In genomic region chr4:21690221-21690620, GRCm38 (mm10) we compare ENCODE assay signal across 23 mouse cellular contexts. TPM values are rescaled to one million over a fixed set of nuclear protein-coding genes. Genes with fewer than 3 reads are reported as not detected.
A peak's percentile ranks its signal among the peaks of the same experiment; 100 is the strongest.
DNase-seq lines count a peak whose midpoint lies in the region; ATAC-seq lines count a peak whose summit lies in the region.
"Had no signal": no experiment of that assay in that cellular context is flagged by ENCODE, and none has a peak within 500 bp of the region (broad histone marks: within the 10 kb centered on the region; RNA-seq: fewer than 3 reads in every experiment).

No protein-coding gene starts in this region.

- 8% methylated on average over 7 of the region's 7 CpGs for WGBS in hindbrain, embryonic 13.5 days
- 12% methylated on average over 7 of the region's 7 CpGs for WGBS in hindbrain, embryonic 16.5 days
- 10% methylated on average over 7 of the region's 7 CpGs for WGBS in embryonic facial prominence, embryonic 10.5 days
- WGBS in midbrain, embryonic 13.5 days = 11% methylated on average over 7 of the region's 7 CpGs

- peak overlapping the region; percentile 51; the same call in 1 of the 2 replicates for H3K4me3 ChIP-seq in hindbrain, embryonic 13.5 days
- H3K4me3 ChIP-seq in hindbrain, embryonic 16.5 days (ENCODE audit: low read length) = no peak overlapping the region
- H3K4me3 ChIP-seq in embryonic facial prominence, embryonic 10.5 days = no peak overlapping the region
- H3K4me3 ChIP-seq in midbrain, embryonic 13.5 days (replicated peaks) = no peak overlapping the region
- H3K4me3 ChIP-seq: heart, embryonic 12.5 days; layer of hippocampus, adult 2 months had no signal

- no peak overlapping the region for H3K4me2 ChIP-seq in hindbrain, embryonic 13.5 days
- H3K4me2 ChIP-seq in hindbrain, embryonic 16.5 days (ENCODE audit: low read length) = no peak overlapping the region
- H3K4me2 ChIP-seq in midbrain, embryonic 13.5 days (replicated peaks) = 0 out of 2 replicates have a peak overlapping the region, but pooled peaks have one; percentile 79

- intact Hi-C loops in heart, postnatal 10 days (cut with DNase I) = no loop called here

- peaks cover 93% of the 10 kb centered on the region for H3K27me3 ChIP-seq in hindbrain, embryonic 13.5 days
- H3K27me3 ChIP-seq in hindbrain, embryonic 16.5 days (replicated peaks; ENCODE audit: control insufficient read depth, insufficient read depth, low read length) = peaks cover 37% of the 10 kb centered on the region
- H3K27me3 ChIP-seq in embryonic facial prominence, embryonic 10.5 days (replicated peaks; ENCODE audit: low read depth, poor library complexity, severe bottlenecking) = peaks cover 95% of the 10 kb centered on the region
- H3K27me3 ChIP-seq in midbrain, embryonic 13.5 days = peaks cover 91% of the 10 kb centered on the region

- no peaks in the 10 kb centered on the region for H3K9me3 ChIP-seq in hindbrain, embryonic 13.5 days
- no peaks in the 10 kb centered on the region for H3K9me3 ChIP-seq in hindbrain, embryonic 16.5 days (ENCODE audit: control insufficient read depth, low read length)
- no peaks in the 10 kb centered on the region for H3K9me3 ChIP-seq in embryonic facial prominence, embryonic 10.5 days
- H3K9me3 ChIP-seq in midbrain, embryonic 13.5 days = no peaks in the 10 kb centered on the region
- H3K9me3 ChIP-seq: heart, embryonic 12.5 days had no signal

- H3K4me1 ChIP-seq in hindbrain, embryonic 13.5 days (replicated peaks) = peaks cover 24% of the 10 kb centered on the region
- H3K4me1 ChIP-seq in hindbrain, embryonic 16.5 days (ENCODE audit: control insufficient read depth, insufficient read depth, low read depth, low read length) = peaks cover 11% of the 10 kb centered on the region
- H3K4me1 ChIP-seq in embryonic facial prominence, embryonic 10.5 days = peaks cover 13% of the 10 kb centered on the region
- peaks cover 30% of the 10 kb centered on the region for H3K4me1 ChIP-seq in midbrain, embryonic 13.5 days (replicated peaks)

- H3K36me3 ChIP-seq in hindbrain, embryonic 13.5 days = no peaks in the 10 kb centered on the region
- H3K36me3 ChIP-seq in hindbrain, embryonic 16.5 days (ENCODE audit: control insufficient read depth, insufficient read depth, low read length) = no peaks in the 10 kb centered on the region
- no peaks in the 10 kb centered on the region for H3K36me3 ChIP-seq in embryonic facial prominence, embryonic 10.5 days (replicated peaks)
- H3K36me3 ChIP-seq in midbrain, embryonic 13.5 days = no peaks in the 10 kb centered on the region
- H3K36me3 ChIP-seq: heart, embryonic 12.5 days had no signal

- ATAC-seq in hindbrain, embryonic 13.5 days (ENCODE audit: low FRiP score) = no peak
- ATAC-seq in hindbrain, embryonic 16.5 days = no peak
- no peak for ATAC-seq in midbrain, embryonic 13.5 days
- ATAC-seq: inflammation-experienced regulatory T-cells, adult 6 months; liver, postnatal 0 days had no signal

- H3K27ac ChIP-seq in hindbrain, embryonic 13.5 days = no peak overlapping the region
- no peak overlapping the region for H3K27ac ChIP-seq in hindbrain, embryonic 16.5 days (ENCODE audit: low read depth, low read length)
- no peak overlapping the region for H3K27ac ChIP-seq in embryonic facial prominence, embryonic 10.5 days (replicated peaks)
- no peak overlapping the region for H3K27ac ChIP-seq in midbrain, embryonic 13.5 days
- H3K27ac ChIP-seq: layer of hippocampus, adult 2 months had no signal

- H3K9ac ChIP-seq in hindbrain, embryonic 13.5 days = no peak overlapping the region
- H3K9ac ChIP-seq in hindbrain, embryonic 16.5 days (ENCODE audit: low read depth, low read length) = no peak overlapping the region
- H3K9ac ChIP-seq in midbrain, embryonic 13.5 days (replicated peaks) = no peak overlapping the region
- H3K9ac ChIP-seq: heart, embryonic 12.5 days; liver, postnatal 0 days had no signal

- peak; percentile 10 for DNase-seq in embryo, embryonic 11 days
- peak; percentile 17 for DNase-seq in embryonic facial prominence, embryonic 10.5 days (ENCODE audit: low spot score)
- no peak for DNase-seq in heart, postnatal 10 days
- DNase-seq in layer of hippocampus, postnatal 14 days (ENCODE audit: low spot score in 2 of 2) = no peak
- DNase-seq: adrenal gland, adult 8-10 months; cerebellum, adult 9-10 months; kidney, adult 2 months; kidney, postnatal 10 days; liver; liver, postnatal 0 days; lung, postnatal 14 days; thymus, postnatal 36 days had no signal

RNA-seq across cellular contexts. Expression of gene Prdm13, which starts 4.5 kb away (rescaled TPM):
- polyA plus RNA-seq in hindbrain, embryonic 13.5 days (2015; fragmentation: Nextera tagmentation; extraction: Ambion mirVana) = 1.00 and 1.7 TPM in 2 replicates
- 0.36 and 0.48 TPM in 2 replicates for polyA plus RNA-seq in hindbrain, embryonic 16.5 days (2015; fragmentation: Nextera tagmentation; extraction: Ambion mirVana)
- 0.52 TPM in 1 of 2 replicates, not detected in the other for polyA plus RNA-seq in embryonic facial prominence, embryonic 10.5 days (2016; fragmentation: Nextera tagmentation; extraction: Ambion mirVana)
- polyA plus RNA-seq in midbrain, embryonic 13.5 days (2015; fragmentation: Nextera tagmentation; extraction: Ambion mirVana) = 0.28 and 0.45 TPM in 2 replicates
- not detected for total RNA-seq in heart, postnatal 10 days (2021)
- total RNA-seq in layer of hippocampus, postnatal 14 days (2021) = not detected
- total RNA-seq: adrenal gland, adult 8-10 months; common myeloid progenitor, adult 5-6 weeks; gastrocnemius, adult 8-10 months; heart, postnatal 25 days; layer of hippocampus, adult 2 months; left cerebral cortex, postnatal 25 days; megakaryocyte, adult 5-6 weeks had no signal
- polyA plus RNA-seq: heart, embryonic 12.5 days; inflammation-experienced regulatory T-cells, adult 6 months; kidney, adult 2 months; liver, postnatal 0 days had no signal

RNA-seq across cellular contexts. Expression of gene Ccnc, which starts 37.3 kb away (rescaled TPM):
- polyA plus RNA-seq in hindbrain, embryonic 13.5 days (2015; fragmentation: Nextera tagmentation; extraction: Ambion mirVana) = 71.0 and 71.8 TPM in 2 replicates
- 68.7 and 72.4 TPM in 2 replicates for polyA plus RNA-seq in hindbrain, embryonic 16.5 days (2015; fragmentation: Nextera tagmentation; extraction: Ambion mirVana)
- 46.6 TPM in 2 replicates for polyA plus RNA-seq in embryonic facial prominence, embryonic 10.5 days (2016; fragmentation: Nextera tagmentation; extraction: Ambion mirVana)
- polyA plus RNA-seq in midbrain, embryonic 13.5 days (2015; fragmentation: Nextera tagmentation; extraction: Ambion mirVana) = 65.7 and 75.0 TPM in 2 replicates
- total RNA-seq in heart, postnatal 10 days (2021) = 10 to 100 TPM; 13.9 to 18.1 TPM
- total RNA-seq in layer of hippocampus, postnatal 14 days (2021) = 10 to 100 TPM; 39.6 to 45.4 TPM

Comparison
In these comparisons a context has a peak if more than half of its experiments do, and no peak if none do; other contexts are left out.
1. DNase-seq: peak in embryo, embryonic 11 days (single experiment) and embryonic facial prominence, embryonic 10.5 days (single experiment); none in heart, postnatal 10 days (0 of 2) and layer of hippocampus, postnatal 14 days (0 of 2).